Mouse (Mus musculus): ENCODE measurements around the gene Spo11. TPM values are rescaled to one million over a fixed set of nuclear protein-coding genes. Genes with fewer than 3 reads are reported as not detected.

Spo11 gene
- polyA plus RNA-seq (2011; ENCODE audit: insufficient read length, low read depth, missing spikeins) = not detected in 2 replicates

GRCm38 (mm10) chr2:172977409-172978130, at the start of gene Spo11:
Spo11 (plus strand) TSS chr2:172977700.
- TF ChIP-seq POLR2A (IDR thresholded peaks at IDR 0.05; ENCODE audit: low read depth, low read length) = no peak
- no peak for TF ChIP-seq CTCF (IDR thresholded peaks at IDR 0.05; ENCODE audit: borderline replicate concordance, insufficient read depth, low read length)
- no peak within 1 kb of the TSS for H3K27ac ChIP-seq (ENCODE audit: insufficient read depth, low read length)
- peaks cover 3% of the 10 kb centered on the region; the same call in 1 of the 2 replicates for H3K4me1 ChIP-seq (ENCODE audit: control insufficient read depth, insufficient read depth, low read length)
- H3K4me3 ChIP-seq (ENCODE audit: insufficient read depth, low read length) = no peak within 1 kb of the TSS

DNA sequence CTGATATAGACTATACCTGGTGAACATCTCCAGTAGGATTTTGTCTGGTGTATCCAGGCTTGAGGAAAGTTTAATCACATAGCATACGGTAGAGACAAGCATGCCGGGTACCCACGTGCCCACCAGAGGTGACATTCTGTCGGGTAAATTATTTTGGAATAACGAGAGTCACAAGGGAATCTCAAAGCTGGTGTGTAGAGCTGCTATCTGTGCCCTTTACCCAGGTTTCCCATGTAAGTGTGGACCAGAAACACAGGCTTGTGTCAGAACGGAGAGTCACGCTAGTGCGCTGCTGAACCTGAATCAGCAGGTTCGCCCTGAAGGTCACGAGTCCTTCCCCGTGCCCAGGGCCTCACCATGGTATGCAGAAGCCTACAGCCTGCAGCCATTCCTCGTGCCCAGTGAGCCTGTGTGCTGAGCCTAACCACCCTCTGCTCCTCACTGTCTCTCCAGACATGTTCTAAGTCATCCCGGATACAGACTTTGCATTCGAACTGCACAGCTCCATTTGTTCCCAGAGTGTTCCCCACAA, 47.5 kb upstream of the Spo11 start:
- TF ChIP-seq POLR2A (IDR thresholded peaks at IDR 0.05; ENCODE audit: low read depth, low read length) (no peak), CTCF (IDR thresholded peaks at IDR 0.05; ENCODE audit: borderline replicate concordance, insufficient read depth, low read length) (no peak)
- no peak overlapping the region for H3K27ac ChIP-seq (ENCODE audit: insufficient read depth, low read length)
- H3K4me3 ChIP-seq (ENCODE audit: insufficient read depth, low read length) = no peak overlapping the region
- no peaks in the 10 kb centered on the region for H3K4me1 ChIP-seq (ENCODE audit: control insufficient read depth, insufficient read depth, low read length)

DNA sequence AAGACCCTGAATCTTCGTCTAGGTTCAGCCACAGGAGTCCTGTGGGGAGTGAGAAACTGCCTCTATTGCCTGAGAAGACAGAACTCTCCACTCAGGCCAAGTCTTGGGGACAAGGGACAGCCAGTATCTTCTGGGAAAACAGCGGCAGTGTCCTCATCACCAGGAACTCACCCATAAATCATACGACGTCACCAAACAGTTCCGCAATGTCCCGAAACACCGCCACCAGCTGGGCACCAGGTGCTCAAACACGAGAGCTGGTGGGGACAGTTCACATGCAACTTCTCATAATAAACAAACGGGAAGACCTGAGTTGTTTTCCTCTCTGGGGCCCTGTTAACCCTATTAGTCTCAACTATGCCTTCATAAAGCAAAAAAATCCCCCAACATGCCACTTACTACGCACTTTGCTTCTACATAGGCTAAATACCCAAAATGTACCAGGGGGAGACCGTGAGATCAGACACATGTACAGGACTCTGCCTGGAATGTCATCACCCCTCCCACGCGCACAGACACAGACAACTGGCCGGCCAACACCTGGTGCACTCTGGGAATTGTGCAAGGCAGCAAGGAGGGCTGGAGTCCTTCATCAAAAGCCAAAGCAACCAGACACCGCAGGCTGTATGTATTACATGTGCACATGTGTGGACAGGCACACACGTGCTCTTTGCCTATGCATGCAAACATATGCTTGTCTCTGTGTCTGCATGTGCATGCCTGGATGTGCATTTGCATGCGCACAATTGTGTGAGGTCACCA, 46.2 kb upstream of the Spo11 start:
- TF ChIP-seq POLR2A (IDR thresholded peaks at IDR 0.05; ENCODE audit: low read depth, low read length) = no peak
- no peak for TF ChIP-seq CTCF (IDR thresholded peaks at IDR 0.05; ENCODE audit: borderline replicate concordance, insufficient read depth, low read length)
- Histone ChIP-seq H3K4me3 (ENCODE audit: insufficient read depth, low read length) (no peak overlapping the region), H3K27ac (ENCODE audit: insufficient read depth, low read length) (no peak overlapping the region), H3K4me1 (ENCODE audit: control insufficient read depth, insufficient read depth, low read length) (no peaks in the 10 kb centered on the region)

DNA sequence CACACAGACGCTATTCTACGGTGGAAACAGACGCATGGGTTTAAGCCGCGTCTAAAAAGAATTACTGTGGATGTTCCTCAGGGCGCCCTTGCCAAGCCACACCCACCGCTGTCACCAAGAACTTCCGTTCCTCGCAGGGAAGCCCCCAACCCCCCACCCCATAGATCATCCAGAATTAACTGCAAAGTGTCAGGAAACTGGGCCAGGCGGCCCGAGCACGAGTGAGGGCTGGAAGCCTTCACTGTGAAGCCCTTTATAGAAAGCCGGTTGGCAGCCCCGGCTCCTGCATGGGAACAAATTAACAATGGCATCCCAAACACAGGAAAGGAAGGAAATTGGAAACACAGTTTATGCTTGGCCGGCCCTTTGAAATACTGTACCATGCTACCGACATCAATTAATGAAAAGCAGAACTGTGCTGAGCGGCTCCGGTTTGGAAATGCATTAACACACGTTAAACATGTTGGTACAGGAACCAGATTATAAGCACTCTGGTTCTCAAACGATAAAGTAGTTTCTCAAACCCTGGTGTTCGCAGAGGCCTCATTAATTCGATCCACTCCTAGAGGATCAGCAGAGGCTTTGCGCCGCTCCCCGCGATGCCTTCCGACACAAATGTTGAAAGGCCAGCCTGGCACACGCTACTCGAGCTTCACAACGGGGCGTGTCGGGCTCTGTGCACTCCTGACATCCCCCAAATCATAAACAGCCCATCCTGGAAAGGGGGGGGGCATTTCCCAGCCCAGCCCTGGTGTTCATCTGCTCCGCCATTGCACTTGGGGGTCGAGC, 43.7 kb upstream of the Spo11 start:
- no peak for TF ChIP-seq POLR2A (IDR thresholded peaks at IDR 0.05; ENCODE audit: low read depth, low read length)
- TF ChIP-seq CTCF (IDR thresholded peaks at IDR 0.05; ENCODE audit: borderline replicate concordance, insufficient read depth, low read length) = no peak
- no peak overlapping the region for H3K4me3 ChIP-seq (ENCODE audit: insufficient read depth, low read length)

GRCm38 (mm10) chr2:172934420-172934788, 43.1 kb upstream of the Spo11 start:
- Histone ChIP-seq H3K4me3 (ENCODE audit: insufficient read depth, low read length) (no peak overlapping the region), H3K4me1 (ENCODE audit: control insufficient read depth, insufficient read depth, low read length) (no peaks in the 10 kb centered on the region), H3K27ac (ENCODE audit: insufficient read depth, low read length) (no peak overlapping the region)
- TF ChIP-seq CTCF (IDR thresholded peaks at IDR 0.05; ENCODE audit: borderline replicate concordance, insufficient read depth, low read length) (no peak), POLR2A (IDR thresholded peaks at IDR 0.05; ENCODE audit: low read depth, low read length) (no peak)

More for the DNA sequence above, 43.7 kb upstream of the Spo11 start:
- H3K4me1 ChIP-seq (ENCODE audit: control insufficient read depth, insufficient read depth, low read length) = no peaks in the 10 kb centered on the region
- no peak overlapping the region for H3K27ac ChIP-seq (ENCODE audit: insufficient read depth, low read length)

DNA sequence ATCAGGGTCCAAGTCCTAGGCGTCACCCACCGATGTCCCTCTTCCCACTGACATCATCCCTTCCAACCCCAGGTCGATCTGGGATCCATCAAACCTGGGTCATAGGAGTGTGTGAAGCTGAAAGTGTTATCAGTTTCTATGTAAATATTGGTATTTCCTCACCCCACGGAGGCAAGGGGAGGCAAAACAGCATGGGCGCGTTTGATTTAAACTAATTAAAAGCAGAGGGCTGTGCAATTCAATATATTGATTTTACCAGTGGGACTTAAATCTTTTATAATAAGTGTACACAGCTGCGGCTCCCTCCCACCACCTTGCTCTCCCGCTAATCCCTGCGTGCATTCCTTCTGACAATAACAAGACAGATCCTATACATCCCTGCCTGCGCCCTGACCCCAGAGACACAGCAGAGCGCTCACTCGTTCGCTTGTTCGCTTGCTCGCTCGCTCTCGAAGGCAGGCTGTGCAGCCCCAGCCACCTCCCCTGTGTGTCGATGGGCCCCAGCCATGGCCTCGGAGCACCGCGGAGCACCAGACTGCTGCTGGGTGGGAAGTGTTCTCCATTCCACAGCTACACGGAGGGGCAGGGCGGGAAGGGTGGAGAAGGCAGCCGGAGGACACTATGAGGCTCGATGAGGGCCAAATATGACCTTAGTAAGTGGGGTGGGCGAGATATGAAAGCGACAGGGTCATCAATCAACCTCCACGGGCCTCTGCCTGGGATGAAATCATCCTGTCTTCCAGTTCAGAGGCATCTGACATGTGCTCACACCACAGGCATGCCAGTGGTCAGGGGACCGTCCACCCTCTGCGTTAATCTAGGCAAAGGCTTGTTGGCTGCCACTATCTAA, 42.4 kb upstream of the Spo11 start:
- H3K4me3 ChIP-seq (ENCODE audit: insufficient read depth, low read length) = no peak overlapping the region
- no peak overlapping the region for H3K27ac ChIP-seq (ENCODE audit: insufficient read depth, low read length)
- no peaks in the 10 kb centered on the region for H3K4me1 ChIP-seq (ENCODE audit: control insufficient read depth, insufficient read depth, low read length)
- TF ChIP-seq POLR2A (IDR thresholded peaks at IDR 0.05; ENCODE audit: low read depth, low read length) (no peak), CTCF (IDR thresholded peaks at IDR 0.05; ENCODE audit: borderline replicate concordance, insufficient read depth, low read length) (no peak)

GRCm38 (mm10) chr2:172935776-172936562, 41.5 kb upstream of the Spo11 start:
- Histone ChIP-seq H3K27ac (ENCODE audit: insufficient read depth, low read length) (no peak overlapping the region), H3K4me1 (ENCODE audit: control insufficient read depth, insufficient read depth, low read length) (no peaks in the 10 kb centered on the region), H3K4me3 (ENCODE audit: insufficient read depth, low read length) (no peak overlapping the region)
- TF ChIP-seq POLR2A (IDR thresholded peaks at IDR 0.05; ENCODE audit: low read depth, low read length) = no peak
- no peak for TF ChIP-seq CTCF (IDR thresholded peaks at IDR 0.05; ENCODE audit: borderline replicate concordance, insufficient read depth, low read length)

DNA sequence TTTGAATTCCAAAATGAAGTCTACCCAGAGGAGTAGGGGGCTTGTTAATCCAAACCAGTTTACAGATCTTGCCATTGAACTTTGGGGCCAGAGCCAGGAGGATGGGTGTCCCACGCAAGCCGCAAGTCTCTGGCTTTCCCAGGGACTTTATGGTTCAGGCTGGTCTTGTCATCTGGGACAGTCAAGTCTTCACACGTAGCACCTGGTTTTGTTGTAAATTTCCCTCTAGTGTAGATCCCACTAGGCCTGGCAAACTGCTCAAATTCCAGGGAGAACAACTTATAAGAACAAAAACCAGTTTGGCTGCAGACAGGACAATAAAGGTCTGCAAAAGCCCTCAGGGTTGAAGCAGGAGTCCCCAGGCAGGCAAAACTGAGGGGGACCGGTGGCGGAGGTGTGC, 40.7 kb upstream of the Spo11 start:
- Histone ChIP-seq H3K4me1 (ENCODE audit: control insufficient read depth, insufficient read depth, low read length) (no peaks in the 10 kb centered on the region), H3K27ac (ENCODE audit: insufficient read depth, low read length) (no peak overlapping the region), H3K4me3 (ENCODE audit: insufficient read depth, low read length) (no peak overlapping the region)
- TF ChIP-seq CTCF (IDR thresholded peaks at IDR 0.05; ENCODE audit: borderline replicate concordance, insufficient read depth, low read length) (no peak), POLR2A (IDR thresholded peaks at IDR 0.05; ENCODE audit: low read depth, low read length) (no peak)
